Mouse (Mus musculus) brain, embryonic 14.5 days (tissue): ENCODE measurements around the gene Fgr.

Source experiments
- CTCF ChIP-seq: fragments of 200-500 bp; IDR thresholded peaks from 2 replicates; pipeline ENCODE4 v1.5.1; 2012; ENCODE audit warnings: inconsistent platforms, mild to moderate bottlenecking, moderate library complexity, borderline replicate concordance; ENCODE audit not compliant: insufficient read depth, insufficient read length; ENCODE audit errors: extremely low read depth
- POLR2A ChIP-seq: fragments of 200-500 bp; IDR thresholded peaks from 2 replicates; pipeline ENCODE4 v1.6.1; 2012; ENCODE audit warnings: mild to moderate bottlenecking, inconsistent platforms, borderline replicate concordance; ENCODE audit not compliant: poor library complexity, insufficient read depth, insufficient read length, severe bottlenecking; ENCODE audit errors: extremely low read depth

DNA sequence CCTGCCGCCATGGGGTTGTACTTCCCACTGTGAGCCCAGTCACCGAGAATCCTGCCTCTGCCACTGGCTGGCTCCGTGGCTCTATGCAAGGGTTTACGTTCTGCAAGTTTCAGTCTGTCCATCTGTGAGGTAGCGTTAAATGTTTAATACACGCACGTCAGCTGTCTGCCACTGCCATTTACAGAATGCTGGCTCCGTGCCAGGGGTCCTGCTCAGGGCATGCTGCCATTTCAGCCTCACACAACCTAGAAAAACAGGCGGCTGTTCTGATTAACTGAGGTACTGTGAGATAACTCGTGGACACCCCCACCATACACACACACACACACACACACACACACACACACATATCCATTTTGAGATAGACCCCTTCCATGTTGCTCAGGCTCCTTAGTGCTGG lies 29.0 kb downstream of the Fgr start:
- TF ChIP-seq POLR2A (no peak), CTCF (no peak)
